Mouse (Mus musculus) embryo, embryonic 10.5 days (tissue): ENCODE measurements at regions not wholly inside any gene's neighbourhood (a gene's known extent, or its start where the extent isn't known, plus 50 kb on each side); places are given as distances from the start of the nearest gene placed in this dataset.
A peak's percentile ranks its signal among the peaks of the same experiment; 100 is the strongest.

Experiments used
- DNase-seq: peaks from one replicate; pipeline ENCODE4 v3.0.0-alpha.2; 2015; ENCODE audit warnings: low spot score

GRCm38 (mm10) chr3:35361086-35361485 is 392.8 kb upstream of the Atp11b start:
- DNase-seq, result no peak

- DNase-seq, result no peak
Observed at GRCm38 (mm10) chr3:35365431-35365830, 388.5 kb upstream of the Atp11b start.

DNA sequence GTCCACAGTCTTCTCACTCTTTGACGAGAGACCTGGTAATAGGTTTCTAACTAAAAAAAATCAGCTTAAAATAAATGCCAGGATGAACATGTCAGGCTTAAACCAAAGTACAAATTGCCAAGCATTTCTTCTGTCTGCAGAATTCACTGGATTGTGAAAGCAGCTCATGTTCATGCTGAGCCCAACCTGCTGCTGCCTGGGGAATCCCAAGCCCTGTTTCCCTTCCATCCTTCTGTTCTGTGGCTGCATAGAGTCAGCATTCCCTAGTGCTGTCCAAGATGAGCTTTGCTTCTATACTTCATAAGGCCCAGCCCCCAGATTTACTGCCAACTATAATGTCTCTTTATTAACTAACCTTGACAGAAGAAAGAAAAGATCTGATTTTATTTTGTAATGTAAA is 381.6 kb upstream of the Atp11b start:
- no peak for DNase-seq

- no peak for DNase-seq
Observed at GRCm38 (mm10) chr3:35387386-35387785, 366.5 kb upstream of the Atp11b start.

DNA sequence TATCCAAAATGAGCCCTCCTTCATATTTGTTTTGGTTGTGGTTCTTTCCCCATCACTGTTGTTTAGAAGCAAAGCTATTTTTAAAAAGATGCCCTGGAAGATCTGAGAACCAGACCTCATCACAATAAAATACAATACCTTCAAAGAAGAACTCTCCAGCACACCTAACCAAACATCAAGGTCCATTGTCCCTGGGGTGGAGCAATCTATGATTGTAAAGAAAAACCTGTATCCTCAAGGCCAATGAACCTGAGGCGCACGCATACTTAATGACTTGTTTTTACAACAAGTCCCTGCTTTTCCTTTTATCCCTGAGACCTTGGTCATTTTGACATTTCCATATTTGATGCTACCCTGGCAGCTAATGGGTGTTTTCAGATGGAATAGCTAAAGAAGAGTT is 361.2 kb upstream of the Atp11b start:
- DNase-seq, result no peak

DNA sequence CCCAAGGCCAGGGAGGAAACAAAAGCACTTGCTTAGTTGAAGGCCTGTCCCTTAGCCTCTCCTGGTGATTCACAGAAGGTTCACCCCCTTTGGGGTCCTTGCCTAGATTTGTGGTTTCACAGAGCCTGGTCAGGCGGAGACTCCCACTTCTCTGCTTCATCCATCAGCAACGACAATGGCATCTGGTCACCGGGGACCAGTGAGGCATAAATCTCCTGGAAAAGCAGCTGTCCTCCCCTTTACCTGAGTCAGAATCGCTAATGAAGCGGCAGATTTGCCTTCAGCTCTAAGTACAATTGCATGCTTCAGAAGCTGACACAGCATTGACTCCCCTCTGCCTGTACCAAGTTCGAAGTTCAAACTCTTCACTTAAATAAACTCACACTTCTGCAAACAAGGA is 353.7 kb upstream of the Atp11b start:
- peak; percentile 42 for DNase-seq

DNA sequence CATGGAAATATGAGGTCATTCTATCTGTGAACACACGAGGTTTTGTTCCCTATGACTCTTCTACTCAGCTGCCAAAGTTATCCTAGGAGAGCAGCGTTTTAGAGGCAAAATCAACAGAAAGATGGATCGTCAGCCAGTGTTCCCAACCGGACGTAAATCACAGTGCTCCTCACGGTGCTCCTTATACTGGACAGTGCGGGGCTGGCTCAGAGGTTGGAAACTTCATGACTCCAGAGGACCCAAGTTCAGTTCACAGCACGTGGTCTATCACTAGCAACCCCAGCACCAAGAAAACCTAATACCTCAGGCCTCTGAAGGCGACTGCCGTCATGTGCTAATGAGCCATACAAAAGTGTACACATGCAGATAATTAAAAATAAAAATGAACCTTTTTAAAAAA is 351.2 kb upstream of the Atp11b start:
- DNase-seq, result no peak

- peak; percentile 43 for DNase-seq
Observed at GRCm38 (mm10) chr3:35403952-35404351, 350.0 kb upstream of the Atp11b start.

DNA sequence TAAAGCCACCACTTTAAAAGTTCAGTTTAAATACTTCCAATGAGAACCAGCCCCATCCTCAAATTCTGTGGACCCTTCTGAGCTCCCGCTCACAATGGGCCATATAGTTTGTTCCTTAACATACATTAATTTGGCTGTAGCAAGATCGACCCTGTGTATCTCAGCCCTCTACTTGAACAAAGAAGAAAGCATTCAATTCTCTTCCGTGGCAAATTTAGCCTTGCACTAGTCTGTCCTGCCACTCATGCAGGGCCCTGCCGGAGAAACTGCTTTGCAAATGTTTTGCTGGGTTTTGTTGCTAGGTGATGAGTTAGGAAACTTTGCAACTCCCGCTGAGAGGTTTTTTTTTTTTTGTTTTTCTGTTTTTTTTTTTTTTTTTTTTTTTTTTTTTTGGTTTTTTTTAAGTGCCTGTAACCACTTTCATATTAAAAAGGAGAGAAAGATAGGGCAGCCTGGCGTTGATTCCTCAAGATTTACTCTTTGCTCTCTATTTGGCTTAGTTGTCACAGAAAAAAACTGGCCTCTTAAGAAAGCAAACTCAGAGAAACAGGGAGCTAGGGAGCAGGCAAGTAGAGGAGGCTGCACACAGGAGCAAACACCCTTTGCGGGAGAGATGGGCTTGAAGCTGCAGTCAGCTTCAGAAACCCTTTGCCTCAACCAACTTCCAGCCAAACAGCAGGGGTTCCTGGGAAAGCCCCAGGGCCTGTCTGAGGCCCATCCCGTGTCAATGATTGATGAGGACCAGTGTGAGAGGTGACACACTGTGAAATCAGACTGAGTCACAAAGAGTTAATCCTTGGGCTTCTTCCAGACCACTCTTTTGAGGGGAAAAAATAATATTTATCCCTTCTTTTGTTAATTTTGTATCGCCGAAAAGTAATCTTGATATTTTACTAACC is 349.2 kb upstream of the Atp11b start:
- peak; percentile 87 for DNase-seq

GRCm38 (mm10) chr3:35405621-35406079 is 348.3 kb upstream of the Atp11b start:
- peak; percentile 81 for DNase-seq

GRCm38 (mm10) chr3:35437687-35438086 is 316.2 kb upstream of the Atp11b start:
- DNase-seq, result no peak

DNA sequence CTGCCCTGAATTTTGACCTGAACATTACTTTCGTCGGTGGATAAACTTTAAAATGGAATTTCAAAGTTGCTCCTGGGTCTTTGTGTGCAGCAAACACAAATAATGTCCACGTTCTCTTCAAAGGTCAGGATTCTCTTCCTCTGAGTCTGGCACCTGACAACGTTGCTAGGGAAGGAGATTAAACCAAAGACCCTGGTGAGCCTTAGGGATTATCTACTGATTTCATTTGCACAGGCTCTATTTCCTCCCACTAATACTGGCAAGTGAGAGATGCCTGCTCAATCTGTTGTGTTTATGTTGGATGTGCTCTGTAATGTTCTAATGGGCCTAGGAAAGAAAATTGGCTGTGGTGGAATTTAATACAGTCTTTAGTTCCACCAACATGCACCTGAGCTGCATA is 291.0 kb upstream of the Atp11b start:
- no peak for DNase-seq

DNA sequence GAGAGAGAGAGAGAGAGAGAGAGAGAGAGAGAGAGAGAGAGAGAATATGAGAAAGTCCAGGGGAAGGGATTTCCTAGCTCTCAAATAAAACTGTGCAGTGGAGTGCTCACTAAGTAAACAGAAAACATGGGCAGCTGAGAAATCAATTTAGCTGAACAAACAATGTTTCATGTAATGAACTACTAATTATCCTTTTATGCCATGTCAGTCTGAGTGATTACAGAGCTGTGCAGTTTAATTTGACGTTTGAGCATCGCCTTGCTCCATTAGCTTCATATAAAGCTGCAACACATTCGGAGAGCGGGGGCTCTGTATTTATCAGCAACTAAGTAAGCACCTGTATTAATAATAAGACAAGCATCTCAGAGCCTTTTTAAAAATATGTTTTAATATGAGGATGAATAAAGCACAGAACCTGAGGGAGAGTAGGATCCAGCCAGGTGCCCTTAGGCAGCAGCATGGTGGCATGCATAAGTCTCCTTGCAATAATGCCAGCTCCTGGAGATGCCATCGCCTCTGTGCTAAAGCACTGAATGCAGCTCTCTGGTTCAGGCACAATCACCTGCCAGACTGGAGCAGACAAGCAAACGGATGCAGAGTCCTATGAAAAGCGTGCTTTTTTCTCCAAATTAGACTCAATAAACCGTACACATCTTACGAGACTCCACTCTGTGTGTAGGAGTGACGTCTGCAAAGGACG is 289.5 kb upstream of the Atp11b start:
- no peak for DNase-seq

- no peak for DNase-seq
Observed at GRCm38 (mm10) chr3:35465956-35466355, 287.9 kb upstream of the Atp11b start.

- DNase-seq, result peak; percentile 10
Observed at GRCm38 (mm10) chr3:35473351-35473750, 280.6 kb upstream of the Atp11b start.

GRCm38 (mm10) chr3:35474361-35474760 is 279.5 kb upstream of the Atp11b start:
- DNase-seq, result peak; percentile 49

- no peak for DNase-seq
Observed at GRCm38 (mm10) chr3:35475326-35475725, 278.6 kb upstream of the Atp11b start.

GRCm38 (mm10) chr3:35480714-35481695 is 272.9 kb upstream of the Atp11b start:
- DNase-seq, result peak; percentile 29

- DNase-seq, result peak; percentile 26
Observed at GRCm38 (mm10) chr3:35481841-35482240, 272.1 kb upstream of the Atp11b start.

DNA sequence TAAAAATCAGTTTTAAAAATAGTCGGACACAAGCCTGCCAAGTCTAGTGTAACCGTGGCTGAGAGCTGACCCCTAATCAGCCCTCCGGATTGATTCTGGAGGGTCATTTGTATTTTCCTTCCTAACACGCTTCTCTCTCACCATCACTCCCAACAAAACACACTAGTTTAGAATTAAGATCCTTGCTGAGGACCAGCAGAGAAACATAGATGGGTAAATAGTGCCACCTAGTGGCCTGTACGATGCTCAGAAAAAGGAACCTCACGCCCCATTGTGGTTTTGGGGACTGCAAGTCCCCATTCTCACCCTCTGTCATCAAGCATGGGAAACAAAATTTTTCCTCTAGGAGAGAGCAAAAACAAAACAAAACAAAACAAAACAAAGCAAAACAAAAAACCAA is 271.6 kb upstream of the Atp11b start:
- peak; percentile 91 for DNase-seq

DNA sequence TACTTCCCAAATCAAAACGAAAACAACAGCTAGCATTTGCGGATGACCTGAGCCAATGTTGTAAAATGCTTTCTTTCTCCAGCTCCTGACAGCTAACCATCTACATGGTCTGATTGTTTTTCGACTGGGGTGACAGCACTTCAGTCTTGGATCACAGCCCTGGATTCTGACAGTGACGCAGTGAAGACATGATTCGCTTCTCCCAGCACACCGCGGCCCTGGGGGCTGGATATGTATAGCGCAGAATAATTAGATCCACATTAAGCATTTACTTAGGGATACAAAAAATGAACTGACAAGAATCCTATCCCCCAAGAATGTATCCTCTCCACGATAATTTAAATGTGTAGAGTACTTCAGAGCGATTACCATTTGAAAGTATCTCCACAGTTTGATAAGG is 271.1 kb upstream of the Atp11b start:
- no peak for DNase-seq
